ENCODE assay signal across 12 mouse cellular contexts in the genomic region with DNA sequence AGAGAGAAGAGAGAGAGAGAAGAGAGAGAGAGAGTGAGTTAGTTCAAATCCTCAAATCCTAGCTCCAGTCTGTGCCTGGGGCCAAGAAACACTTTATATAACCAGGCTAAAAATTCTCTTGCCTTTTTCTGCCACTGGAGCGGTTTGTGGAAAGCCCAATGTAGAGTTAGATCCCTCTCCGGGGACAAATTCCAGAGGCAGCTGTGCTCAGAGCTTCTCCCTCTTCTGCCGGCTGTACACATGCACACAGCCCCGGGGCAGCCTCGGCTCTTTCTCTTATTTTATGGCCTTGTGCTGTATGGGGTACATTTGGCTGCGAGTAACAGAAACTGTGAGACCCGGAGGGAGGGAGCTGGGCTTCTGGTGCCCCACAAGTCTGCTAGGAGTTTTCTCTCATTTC. TPM values are rescaled to one million over a fixed set of nuclear protein-coding genes. Genes with fewer than 3 reads are reported as not detected.
DNase-seq lines count a peak whose midpoint lies in the region; ATAC-seq lines count a peak whose summit lies in the region.
"Had no signal": no experiment of that assay in that cellular context is flagged by ENCODE, and none has a peak within 500 bp of the region (broad histone marks: within the 10 kb centered on the region; RNA-seq: fewer than 3 reads in every experiment).

No protein-coding gene starts in this region.

- H3K4me3 ChIP-seq in neural tube, embryonic 13.5 days = no peak overlapping the region
- H3K4me3 ChIP-seq: hindbrain, embryonic 10.5 days; intestine, embryonic 15.5 days; liver, embryonic 13.5 days had no signal

- ATAC-seq in neural tube, embryonic 13.5 days (ENCODE audit: low read depth) = 0 out of 2 replicates have a peak, but pooled peaks have one; percentile 24
- ATAC-seq: intestine, embryonic 15.5 days had no signal

- peak; percentile 40 for DNase-seq in gastrocnemius, adult 18-20 months (ENCODE audit: low spot score)
- no peak for DNase-seq in gastrocnemius, postnatal 25 days
- no peak for DNase-seq in neural tube, embryonic 10.5 days (ENCODE audit: extremely low spot score, low spot score)
- DNase-seq in left cerebral cortex, postnatal 25 days (ENCODE audit: low spot score in 2 of 2) = peak; percentile 52 to 87
- DNase-seq in right cerebral cortex, postnatal 25 days = peak; percentile 44
- DNase-seq in kidney, postnatal 36 days = no peak
- DNase-seq in urinary bladder, adult 2 months (ENCODE audit: low spot score) = no peak
- DNase-seq: liver, embryonic 13.5 days; thymus, postnatal 25 days had no signal

- H3K27me3 ChIP-seq in neural tube, embryonic 13.5 days = no peaks in the 10 kb centered on the region; the same call in 1 of the 2 replicates
- H3K27me3 ChIP-seq: intestine, embryonic 15.5 days had no signal

- WGBS in neural tube, embryonic 13.5 days = 15% methylated on average over 7 of the region's 7 CpGs

- 0 out of 2 replicates have a peak overlapping the region, but pooled peaks have one; percentile 38 for H3K27ac ChIP-seq in neural tube, embryonic 13.5 days (replicated peaks)
- H3K27ac ChIP-seq: hindbrain, embryonic 10.5 days; intestine, embryonic 15.5 days; liver, embryonic 13.5 days had no signal

- H3K9me3 ChIP-seq in neural tube, embryonic 13.5 days = no peaks in the 10 kb centered on the region
- H3K9me3 ChIP-seq: hindbrain, embryonic 10.5 days; intestine, embryonic 15.5 days; liver, embryonic 13.5 days had no signal

- intact Hi-C loops in left cerebral cortex, postnatal 25 days (cut with DNase I) = no loop called here

- H3K9ac ChIP-seq in neural tube, embryonic 13.5 days = no peak overlapping the region
- H3K9ac ChIP-seq: intestine, embryonic 15.5 days; liver, embryonic 13.5 days had no signal

- H3K4me1 ChIP-seq in neural tube, embryonic 13.5 days (replicated peaks) = peaks cover 41% of the 10 kb centered on the region

- H3K4me2 ChIP-seq in neural tube, embryonic 13.5 days = no peak overlapping the region
- H3K4me2 ChIP-seq: intestine, embryonic 15.5 days; liver, embryonic 13.5 days had no signal

- H3K36me3 ChIP-seq in neural tube, embryonic 13.5 days = no peaks in the 10 kb centered on the region
- H3K36me3 ChIP-seq: hindbrain, embryonic 10.5 days; intestine, embryonic 15.5 days; liver, embryonic 13.5 days had no signal

RNA-seq across cellular contexts. Expression of gene Ldlrap1, which starts 31.7 kb away (rescaled TPM):
- total RNA-seq in gastrocnemius, adult 18-20 months (2021) = 1 to 10 TPM; 3.9 to 5.6 TPM
- total RNA-seq in gastrocnemius, postnatal 25 days (2021) = 1 to 10 TPM; 3.2 to 5.0 TPM
- 3.6 and 4.9 TPM in 2 replicates for polyA plus RNA-seq in neural tube, embryonic 13.5 days (2015; fragmentation: Nextera tagmentation; extraction: Ambion mirVana)
- total RNA-seq in left cerebral cortex, postnatal 25 days (2021) = 1 to 10 TPM; 2.7 TPM
- 17.9 and 21.4 TPM in 2 replicates for polyA plus RNA-seq in urinary bladder, adult 2 months (2012; rRNA removed)

RNA-seq across cellular contexts. Expression of gene Man1c1, which starts 32.1 kb away (rescaled TPM):
- total RNA-seq in gastrocnemius, adult 18-20 months (2021) = 1 to 10 TPM; 2.5 to 3.6 TPM
- total RNA-seq in gastrocnemius, postnatal 25 days (2021) = 1 to 10 TPM; 4.1 to 5.1 TPM
- 5.3 and 5.7 TPM in 2 replicates for polyA plus RNA-seq in neural tube, embryonic 13.5 days (2015; fragmentation: Nextera tagmentation; extraction: Ambion mirVana)
- total RNA-seq in left cerebral cortex, postnatal 25 days (2021) = 10 to 100 TPM; 42.3 to 42.7 TPM
- polyA plus RNA-seq in urinary bladder, adult 2 months (2012; rRNA removed) = 7.3 and 12.7 TPM in 2 replicates

Comparison
In these comparisons a context has a peak if more than half of its experiments do, and no peak if none do; other contexts are left out.
1. DNase-seq: peak in gastrocnemius, adult 18-20 months (single experiment), left cerebral cortex, postnatal 25 days (2 of 2) and right cerebral cortex, postnatal 25 days (single experiment); none in gastrocnemius, postnatal 25 days (single experiment), neural tube, embryonic 10.5 days (single experiment), kidney, postnatal 36 days (0 of 2) and urinary bladder, adult 2 months (single experiment).
2. RNA of gene Man1c1, which starts 32.1 kb away (total RNA-seq): 42.3 to 42.7 TPM in left cerebral cortex, postnatal 25 days; 4.1 to 5.1 TPM in gastrocnemius, postnatal 25 days and 2.5 to 3.6 TPM in gastrocnemius, adult 18-20 months; every median in the first group is over 4 times any median in the second.